Mouse (Mus musculus): ENCODE results near the gene Snap91.

DNA sequence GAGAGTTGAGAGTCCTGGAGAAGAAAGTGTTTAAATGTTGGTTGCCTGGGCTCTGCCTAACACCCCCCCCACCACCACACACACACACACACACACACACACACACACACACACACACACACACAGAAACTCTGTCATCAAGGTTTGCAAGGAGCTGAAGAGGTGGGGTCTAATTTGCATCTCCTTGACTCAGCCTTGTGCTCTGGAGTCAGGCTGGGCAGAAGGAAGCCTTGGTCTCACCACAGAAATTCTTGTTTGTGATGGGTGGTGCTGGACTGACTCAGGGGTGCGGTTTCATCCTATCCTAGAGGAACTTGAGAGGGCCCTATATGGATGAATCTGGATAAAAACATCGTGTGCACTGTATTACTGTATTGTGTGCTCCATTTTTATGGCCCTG lies 159.7 kb downstream of the Snap91 start:
- TF ChIP-seq CTCF (IDR thresholded peaks at IDR 0.05; ENCODE audit: low read depth, low read length), result no peak
- TF ChIP-seq POLR2A (IDR thresholded peaks at IDR 0.05; ENCODE audit: extremely low read depth, insufficient read depth, low read length), result no peak
